Mouse (Mus musculus) megakaryocyte, embryonic 14.5 days (primary cell): Measurements from ENCODE around the gene Ldhb. TPM values are rescaled to one million over a fixed set of nuclear protein-coding genes. Genes with fewer than 3 reads are reported as not detected.

ENCODE experiments used
- H3K27me3 ChIP-seq: replicated peaks from 2 replicates; pipeline ENCODE3; 2012; ENCODE audit warnings: inconsistent platforms
- H3K36me3 ChIP-seq: replicated peaks from 2 replicates; pipeline ENCODE3; 2012; ENCODE audit warnings: low read length, inconsistent platforms, mixed read lengths
- H3K4me1 ChIP-seq: 2 replicates; pipeline ENCODE4 v1.6.1; 2012; ENCODE audit warnings: inconsistent platforms
- H3K4me3 ChIP-seq: replicated peaks from 2 replicates; pipeline ENCODE3; 2012; ENCODE audit warnings: moderate library complexity, mild to moderate bottlenecking, inconsistent platforms
- H3K9me3 ChIP-seq: 2 replicates; pipeline ENCODE4 v1.6.1; 2012; ENCODE audit warnings: inconsistent platforms
- FLI1 ChIP-seq: IDR thresholded peaks from 2 replicates; pipeline ENCODE4 v1.6.1; 2012; ENCODE audit warnings: low read length, inconsistent platforms, mixed read lengths
- GATA1 ChIP-seq: IDR thresholded peaks from 3 replicates; pipeline ENCODE4 v1.6.1; 2012; ENCODE audit warnings: mixed read lengths, low read length, inconsistent platforms, borderline replicate concordance
- polyA plus RNA-seq: library from polyadenylated mRNA; stranded (reverse); fragments of >175 nt; gene quantifications from 2 replicates; pipeline ENCODE4 v1.2.3, GENCODE M21; 2012; ENCODE audit warnings: low replicate concordance; ENCODE audit not compliant: insufficient read depth

The Ldhb gene
- polyA plus RNA-seq, result 0.29 TPM in 1 of 2 replicates, not detected in the other

GRCm38 (mm10) chr6:142507785-142508162, at the start of gene Ldhb:
TSS of gene Ldhb (minus strand) at chr6:142507957.
- TF ChIP-seq GATA1 (no peak), FLI1 (no peak)
- Histone ChIP-seq H3K36me3 (no peaks in the 10 kb centered on the region), H3K27me3 (peaks cover 33% of the 10 kb centered on the region), H3K4me3 (peak within 1 kb of the TSS; percentile 85), H3K4me1 (peaks cover 10% of the 10 kb centered on the region), H3K9me3 (no peaks in the 10 kb centered on the region)

- H3K4me1 ChIP-seq, result peaks cover 1% of the 10 kb centered on the region
- TF ChIP-seq GATA1 (no peak), FLI1 (no peak)
- H3K27me3 ChIP-seq, result no peaks in the 10 kb centered on the region
- H3K9me3 ChIP-seq, result no peaks in the 10 kb centered on the region
- no peak overlapping the region for H3K4me3 ChIP-seq
- H3K36me3 ChIP-seq, result no peaks in the 10 kb centered on the region
Measured at GRCm38 (mm10) chr6:142555988-142556387, 48.2 kb upstream of the Ldhb start.

GRCm38 (mm10) chr6:142551482-142551881, 43.7 kb upstream of the Ldhb start:
- H3K27me3 ChIP-seq, result peaks cover 3% of the 10 kb centered on the region
- TF ChIP-seq FLI1, result no peak
- TF ChIP-seq GATA1, result no peak
- H3K4me1 ChIP-seq, result no peaks in the 10 kb centered on the region
- H3K36me3 ChIP-seq, result no peaks in the 10 kb centered on the region
- H3K4me3 ChIP-seq, result no peak overlapping the region
- H3K9me3 ChIP-seq, result no peaks in the 10 kb centered on the region

- Histone ChIP-seq H3K36me3 (no peaks in the 10 kb centered on the region), H3K27me3 (peaks cover 3% of the 10 kb centered on the region), H3K4me1 (no peaks in the 10 kb centered on the region), H3K4me3 (no peak overlapping the region), H3K9me3 (no peaks in the 10 kb centered on the region)
- no peak for TF ChIP-seq FLI1
- TF ChIP-seq GATA1, result no peak
Measured at GRCm38 (mm10) chr6:142550871-142551270, 43.1 kb upstream of the Ldhb start.

- no peaks in the 10 kb centered on the region for H3K9me3 ChIP-seq
- no peaks in the 10 kb centered on the region; the same call in 1 of the 2 replicates for H3K4me1 ChIP-seq
- no peaks in the 10 kb centered on the region for H3K36me3 ChIP-seq
- H3K27me3 ChIP-seq, result peaks cover 3% of the 10 kb centered on the region
- H3K4me3 ChIP-seq, result no peak overlapping the region
- TF ChIP-seq FLI1, result no peak
- no peak for TF ChIP-seq GATA1
Measured at GRCm38 (mm10) chr6:142548377-142548776, 40.6 kb upstream of the Ldhb start.

GRCm38 (mm10) chr6:142545132-142545531, 37.4 kb upstream of the Ldhb start:
- H3K4me3 ChIP-seq, result no peak overlapping the region
- H3K9me3 ChIP-seq, result no peaks in the 10 kb centered on the region
- peaks cover 3% of the 10 kb centered on the region for H3K27me3 ChIP-seq
- H3K36me3 ChIP-seq, result no peaks in the 10 kb centered on the region
- peaks cover 2% of the 10 kb centered on the region for H3K4me1 ChIP-seq
- TF ChIP-seq GATA1, result no peak
- no peak for TF ChIP-seq FLI1

- H3K27me3 ChIP-seq, result no peaks in the 10 kb centered on the region
- no peaks in the 10 kb centered on the region for H3K9me3 ChIP-seq
- H3K36me3 ChIP-seq, result no peaks in the 10 kb centered on the region
- peaks cover 8% of the 10 kb centered on the region for H3K4me1 ChIP-seq
- H3K4me3 ChIP-seq, result no peak overlapping the region
- no peak for TF ChIP-seq GATA1
- no peak for TF ChIP-seq FLI1
Measured at GRCm38 (mm10) chr6:142543648-142544047, 35.9 kb upstream of the Ldhb start.

GRCm38 (mm10) chr6:142542800-142543175, 35.0 kb upstream of the Ldhb start:
- Histone ChIP-seq H3K4me1 (peaks cover 13% of the 10 kb centered on the region), H3K4me3 (no peak overlapping the region), H3K36me3 (no peaks in the 10 kb centered on the region), H3K27me3 (no peaks in the 10 kb centered on the region), H3K9me3 (no peaks in the 10 kb centered on the region; the same call in 1 of the 2 replicates)
- TF ChIP-seq GATA1 (no peak), FLI1 (no peak)

- Histone ChIP-seq H3K4me1 (peaks cover 13% of the 10 kb centered on the region), H3K36me3 (no peaks in the 10 kb centered on the region), H3K9me3 (no peaks in the 10 kb centered on the region; the same call in 1 of the 2 replicates), H3K27me3 (no peaks in the 10 kb centered on the region), H3K4me3 (no peak overlapping the region)
- no peak for TF ChIP-seq FLI1
Measured at GRCm38 (mm10) chr6:142542082-142542799, 34.5 kb upstream of the Ldhb start.

- no peaks in the 10 kb centered on the region for H3K27me3 ChIP-seq
- TF ChIP-seq FLI1 (no peak), GATA1 (no peak)
Measured at GRCm38 (mm10) chr6:142540561-142541160, 32.9 kb upstream of the Ldhb start.

More at GRCm38 (mm10) chr6:142540561-142541160, 32.9 kb upstream of the Ldhb start:
- Histone ChIP-seq H3K4me1 (peaks cover 13% of the 10 kb centered on the region), H3K9me3 (no peaks in the 10 kb centered on the region; the same call in 1 of the 2 replicates), H3K4me3 (no peak overlapping the region), H3K36me3 (no peaks in the 10 kb centered on the region)
